Mouse (Mus musculus) lung, postnatal 14 days (tissue): ENCODE measurements around the gene Slc9a3.
A peak's percentile ranks its signal among the peaks of the same experiment; 100 is the strongest.

Experiments
- DNase-seq: peaks from one replicate; pipeline ENCODE4 v3.0.0; 2021

Slc9a3 gene

DNA sequence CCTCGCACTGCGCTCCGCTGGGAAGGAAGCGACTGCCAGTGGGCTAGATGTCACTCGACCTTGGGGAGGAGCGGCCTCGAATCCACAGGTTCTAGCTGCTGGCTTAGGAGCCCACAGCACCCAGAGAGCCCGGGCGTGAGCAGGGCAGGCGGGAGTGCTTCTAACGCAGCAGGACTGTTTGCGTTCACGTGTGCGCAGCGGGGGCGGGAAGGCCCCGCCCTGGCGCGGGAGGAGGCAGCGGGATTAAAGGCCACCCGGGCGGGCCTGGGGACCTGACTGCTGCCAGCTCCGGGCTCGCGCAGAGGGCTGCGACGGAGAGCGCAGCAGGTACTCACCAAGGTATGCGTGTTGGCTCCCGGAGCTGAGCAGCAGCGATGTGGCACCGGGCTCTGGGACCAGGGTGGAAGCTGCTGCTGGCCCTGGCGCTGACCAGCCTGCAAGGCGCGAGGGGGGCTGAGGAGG, at the start of gene Slc9a3:
Slc9a3 (plus strand) TSS at position 317 of the 462 bp plus-strand sequence.
- DNase-seq, result no peak

DNA sequence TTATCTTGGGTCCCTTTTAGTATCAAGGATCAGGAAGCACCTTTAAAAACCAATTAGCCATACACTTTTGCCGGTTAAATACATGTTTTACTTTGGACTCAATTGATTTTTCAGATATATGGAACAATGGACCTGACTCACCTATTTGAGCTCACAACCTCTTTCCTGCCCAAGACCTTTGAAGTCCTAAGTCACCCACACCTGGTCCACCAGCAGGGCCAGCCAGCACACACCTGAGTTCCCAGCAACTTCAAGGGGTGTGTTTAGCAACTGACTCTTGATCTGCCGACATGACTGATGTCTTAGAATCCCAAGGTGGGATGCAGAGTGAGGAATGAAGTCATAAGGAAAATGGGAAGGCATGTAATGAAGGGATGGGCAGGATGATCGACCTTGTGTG, 49.5 kb upstream of the Slc9a3 start:
- no peak for DNase-seq

GRCm38 (mm10) chr13:74073369-74073768, 47.9 kb upstream of the Slc9a3 start:
- DNase-seq, result no peak

- peak; percentile 4 for DNase-seq
Measured at GRCm38 (mm10) chr13:74090265-74090664, 31.0 kb upstream of the Slc9a3 start.

GRCm38 (mm10) chr13:74095936-74096335, 25.3 kb upstream of the Slc9a3 start:
- DNase-seq, result no peak

GRCm38 (mm10) chr13:74096715-74097363, 24.4 kb upstream of the Slc9a3 start:
- peak; percentile 65 for DNase-seq

- DNase-seq, result no peak
Measured at GRCm38 (mm10) chr13:74098913-74099312, 22.3 kb upstream of the Slc9a3 start.

GRCm38 (mm10) chr13:74102108-74102830, 19.0 kb upstream of the Slc9a3 start:
- DNase-seq, result no peak

DNA sequence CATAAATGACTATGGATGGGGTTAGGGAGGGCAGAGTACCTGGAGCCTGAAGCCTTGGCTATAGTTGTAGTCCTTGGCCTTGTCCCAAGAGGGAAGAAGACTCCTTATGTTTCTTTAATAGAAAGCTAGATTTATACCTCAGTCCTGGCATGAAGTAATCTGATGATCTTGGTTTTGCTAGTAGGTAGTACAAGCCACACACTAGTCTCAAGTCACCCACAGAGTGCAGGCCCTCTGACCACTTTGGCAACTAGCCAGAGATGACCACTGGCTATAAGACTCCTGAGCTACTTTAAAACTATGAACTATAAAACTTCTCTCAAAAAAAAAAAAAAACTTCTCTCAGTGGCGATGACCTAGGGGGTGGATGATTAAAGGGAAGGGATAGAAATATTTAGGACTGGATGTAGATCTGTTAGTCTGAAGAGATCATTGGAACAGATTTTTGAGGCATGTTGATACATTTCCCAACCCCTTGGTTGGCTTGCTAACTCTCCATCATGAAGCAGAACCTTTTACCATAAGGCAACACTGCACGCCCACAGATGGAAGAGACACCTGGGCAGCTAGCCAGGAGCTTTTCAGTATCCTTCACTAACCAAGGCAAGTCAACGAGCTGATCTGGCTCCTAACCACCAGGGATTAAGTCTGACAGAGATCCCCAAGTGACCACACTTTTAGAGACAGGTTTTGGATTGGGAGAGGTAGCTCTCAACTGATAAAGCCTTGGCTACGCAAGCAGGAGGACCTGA, 18.2 kb upstream of the Slc9a3 start:
- DNase-seq, result no peak

DNA sequence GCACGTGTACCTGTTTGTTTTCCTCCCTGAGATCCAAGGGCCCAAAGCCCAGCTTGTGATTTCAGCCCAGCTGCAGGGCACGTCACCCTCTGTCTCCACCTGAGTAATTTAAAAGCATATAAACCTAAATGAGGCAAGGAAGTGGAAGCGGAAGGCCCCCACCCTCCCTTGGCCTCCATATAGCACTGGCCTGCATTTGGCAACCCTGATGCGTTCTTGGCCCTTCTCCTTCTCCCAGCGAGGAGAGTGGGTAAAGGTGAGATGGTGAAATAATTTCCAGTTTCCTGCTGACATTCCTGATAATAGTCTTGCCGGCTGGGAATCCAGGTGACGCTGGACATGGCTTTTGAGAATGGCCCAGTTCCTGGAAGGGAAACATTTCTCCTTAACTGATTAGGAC, 16.8 kb upstream of the Slc9a3 start:
- no peak for DNase-seq

- no peak for DNase-seq
Measured at GRCm38 (mm10) chr13:74107410-74107809, 13.8 kb upstream of the Slc9a3 start.

- DNase-seq, result no peak
Measured at GRCm38 (mm10) chr13:74112593-74112992, 8.7 kb upstream of the Slc9a3 start.

- no peak for DNase-seq
Measured at GRCm38 (mm10) chr13:74113626-74114191, 7.5 kb upstream of the Slc9a3 start.

DNA sequence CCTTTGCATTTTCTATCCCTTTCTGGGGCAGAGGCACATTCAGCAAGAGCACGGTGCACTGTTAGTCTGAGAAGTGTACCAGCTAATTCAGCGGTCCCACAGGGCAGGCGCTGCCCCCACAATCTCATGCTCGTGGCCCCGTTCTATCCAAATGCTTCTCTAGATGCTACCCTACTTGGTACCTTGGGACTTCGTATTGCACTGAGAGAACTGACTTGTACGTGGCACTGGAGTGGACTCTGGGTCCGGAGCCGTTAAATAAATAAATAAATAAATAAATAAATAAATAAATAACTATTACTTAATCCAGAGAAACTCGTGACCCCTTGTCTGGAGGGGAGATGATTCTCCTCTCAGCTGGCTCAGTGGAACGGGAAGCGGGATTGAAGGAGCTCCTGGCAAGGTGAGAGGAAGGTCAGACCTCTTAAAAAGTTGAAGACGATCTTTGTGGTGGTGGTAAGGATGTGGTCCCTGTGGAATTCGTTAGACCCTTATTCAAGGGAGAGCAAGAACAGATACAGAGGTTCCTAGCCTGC, 606 bp downstream of the Slc9a3 start:
- DNase-seq, result no peak

GRCm38 (mm10) chr13:74122632-74123031, 1.4 kb downstream of the Slc9a3 start:
- no peak for DNase-seq

- no peak for DNase-seq
Measured at GRCm38 (mm10) chr13:74127571-74127970, 6.3 kb downstream of the Slc9a3 start.

DNA sequence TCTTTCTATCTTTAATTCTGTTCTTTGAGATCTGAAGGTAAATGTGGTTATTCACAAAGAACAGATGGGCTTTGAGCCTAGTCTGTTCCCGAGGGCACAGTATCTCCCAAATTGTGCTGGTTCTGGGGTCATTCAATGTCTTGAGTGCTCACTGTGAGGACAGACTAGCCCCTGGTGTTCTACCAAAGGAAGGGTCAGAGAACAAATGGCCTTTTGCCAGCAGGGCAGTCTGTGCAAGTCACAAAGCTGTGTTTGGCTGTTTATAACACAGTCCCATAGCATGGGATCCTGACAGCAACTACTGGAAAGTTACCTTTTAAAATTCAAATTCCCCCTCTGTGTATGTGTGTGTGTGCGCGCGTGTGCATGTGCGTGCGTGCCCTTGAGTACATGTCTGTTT, 8.7 kb downstream of the Slc9a3 start:
- no peak for DNase-seq

DNA sequence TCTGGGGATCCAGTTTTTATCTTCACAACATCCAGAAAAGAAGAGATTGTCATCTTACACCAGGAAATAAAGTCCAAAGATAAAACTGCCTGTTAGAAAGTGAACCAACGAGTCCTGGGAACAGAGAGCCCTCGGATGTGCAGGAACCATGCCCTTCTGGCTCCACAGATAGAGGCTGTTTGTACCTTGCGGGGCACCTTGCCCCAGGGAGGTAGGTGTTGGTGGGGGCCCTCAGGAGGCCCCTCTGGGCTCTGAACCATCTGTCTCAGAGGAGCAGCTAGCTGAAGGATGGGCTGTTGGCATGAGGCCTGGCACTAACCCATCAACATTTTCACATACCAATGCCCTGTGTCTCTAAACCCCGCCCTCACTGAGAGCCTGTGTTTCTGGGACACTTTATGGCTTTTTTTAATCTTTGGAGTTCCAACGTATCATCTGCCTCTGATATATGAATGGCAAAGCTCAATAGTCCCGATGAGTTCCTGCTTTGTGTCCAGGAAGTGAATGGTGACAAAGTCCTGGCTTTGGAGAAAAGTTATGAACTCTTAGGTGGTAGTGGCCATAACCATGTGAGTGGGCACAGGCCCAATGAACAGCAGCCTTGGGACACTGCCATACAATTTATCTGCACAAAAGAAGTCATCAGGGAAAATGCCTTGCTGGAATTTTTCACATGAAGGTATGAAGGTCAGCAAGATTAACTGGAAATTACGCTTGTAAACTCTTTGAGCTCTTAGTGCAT, 17.8 kb downstream of the Slc9a3 start:
- no peak for DNase-seq

DNA sequence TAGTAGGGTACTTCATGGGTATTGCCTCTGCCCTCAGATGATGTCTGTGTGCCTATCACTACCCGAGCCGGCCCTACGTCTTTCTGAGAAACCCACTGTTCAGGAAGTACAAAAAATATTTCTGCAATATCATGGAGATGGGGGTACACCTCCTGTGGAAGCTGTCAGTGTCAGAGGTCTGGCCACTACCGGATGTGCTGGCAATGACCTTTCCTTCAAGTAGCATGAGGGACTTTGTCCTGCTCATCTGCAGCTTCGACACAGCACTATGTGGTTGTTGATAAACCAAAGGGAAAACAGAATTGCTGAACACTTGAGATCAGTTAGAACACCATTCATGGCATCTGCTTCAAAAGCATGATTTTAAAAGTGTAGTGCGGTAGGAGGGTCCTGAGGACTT, 19.5 kb downstream of the Slc9a3 start:
- DNase-seq, result no peak

- no peak for DNase-seq
Measured at GRCm38 (mm10) chr13:74143282-74143681, 22.0 kb downstream of the Slc9a3 start.

DNA sequence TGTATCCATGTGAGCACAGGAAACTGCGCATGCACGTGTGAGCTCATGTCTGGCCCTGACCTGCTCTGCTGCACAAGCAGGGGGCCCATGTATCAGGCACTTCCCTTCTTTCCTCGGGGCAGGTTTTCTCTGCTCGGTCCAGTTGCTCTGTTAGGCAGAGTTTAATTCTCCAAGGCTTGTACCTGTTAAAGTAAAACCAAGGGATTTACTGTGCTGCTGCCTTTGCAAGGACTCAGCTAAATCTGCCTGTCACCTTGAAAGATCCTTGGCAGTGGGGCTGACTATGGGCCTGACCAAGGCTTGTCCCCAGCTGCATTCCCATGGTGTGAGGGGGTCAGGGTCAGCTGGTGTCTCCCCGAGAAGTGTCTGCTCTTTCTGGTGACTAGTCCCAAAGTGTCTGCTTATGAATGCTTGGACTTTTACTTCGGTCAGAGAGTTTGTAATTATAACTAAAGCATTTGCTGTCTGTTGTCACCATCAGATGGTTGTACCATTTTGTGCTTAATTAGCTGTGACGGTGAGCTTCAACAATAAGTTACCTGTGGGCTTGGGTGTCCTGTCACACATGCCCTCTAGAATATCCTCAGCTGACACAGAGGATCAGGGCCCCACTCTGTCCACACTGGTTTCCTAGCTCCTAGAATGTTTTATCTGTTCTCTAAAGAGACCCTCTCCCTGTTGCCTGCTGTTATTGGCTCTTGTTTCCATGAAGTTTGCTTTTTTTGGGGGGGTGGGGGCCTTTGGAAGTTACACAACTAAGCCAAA, 23.0 kb downstream of the Slc9a3 start:
- no peak for DNase-seq
